Mouse (Mus musculus): Measurements from ENCODE around the gene Pou3f1. TPM values are rescaled to one million over a fixed set of nuclear protein-coding genes. Genes with fewer than 3 reads are reported as not detected.

The Pou3f1 gene
- polyA plus RNA-seq, 1 experiment from 2014 or later = 6.7 TPM

GRCm38 (mm10) chr4:124659251-124660217 lies 2.9 kb downstream of the Pou3f1 start:
- Histone ChIP-seq H3K9me3 (ENCODE audit: control insufficient read depth, low read length) (no peaks in the 10 kb centered on the region), H3K36me3 (ENCODE audit: control insufficient read depth, insufficient read depth, low read length) (no peaks in the 10 kb centered on the region), H3K4me1 (ENCODE audit: control insufficient read depth, insufficient read depth, low read length) (peaks cover 11% of the 10 kb centered on the region), H3K4me2 (ENCODE audit: low read depth, low read length) (peak overlapping the region; percentile 87), H3K27me3 (ENCODE audit: control insufficient read depth, insufficient read depth, low read length) (peaks cover 58% of the 10 kb centered on the region), H3K27ac (ENCODE audit: low read depth, low read length) (no peak overlapping the region), H3K9ac (replicated peaks; ENCODE audit: low read depth, low read length) (no peak overlapping the region; the same call in 1 of the 2 replicates), H3K4me3 (ENCODE audit: low read depth, low read length) (peak overlapping the region; percentile 46)
- WGBS = under 1% methylated on average over 63 of the region's 68 CpGs
- ATAC-seq (ENCODE audit: low read depth) = no peak

DNA sequence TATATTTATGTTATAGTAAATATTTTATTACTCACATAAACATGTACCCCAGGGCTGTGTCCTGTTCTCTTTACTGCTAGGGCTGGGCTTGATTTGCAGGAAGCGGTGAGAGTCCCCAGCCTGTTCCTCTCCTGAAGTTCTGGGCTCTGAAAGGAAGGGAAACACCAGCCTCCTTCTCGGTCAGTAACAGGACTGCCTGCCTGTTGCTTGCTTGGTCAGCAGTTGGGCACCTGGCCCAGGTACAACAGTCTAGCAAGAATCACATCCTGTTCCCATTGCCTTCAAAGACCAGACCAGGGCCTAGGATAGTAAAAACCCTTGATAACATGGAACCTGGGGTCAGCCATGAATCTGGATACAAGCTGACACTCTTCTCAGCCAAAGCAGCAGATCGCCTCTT lies 4.0 kb downstream of the Pou3f1 start:
- Histone ChIP-seq H3K4me2 (ENCODE audit: low read depth, low read length) (peak overlapping the region; percentile 24), H3K27ac (ENCODE audit: low read depth, low read length) (no peak overlapping the region), H3K4me1 (ENCODE audit: control insufficient read depth, insufficient read depth, low read length) (peaks cover 11% of the 10 kb centered on the region), H3K9me3 (ENCODE audit: control insufficient read depth, low read length) (no peaks in the 10 kb centered on the region), H3K4me3 (ENCODE audit: low read depth, low read length) (peak overlapping the region; percentile 13; the same call in 1 of the 2 replicates), H3K36me3 (ENCODE audit: control insufficient read depth, insufficient read depth, low read length) (no peaks in the 10 kb centered on the region), H3K27me3 (ENCODE audit: control insufficient read depth, insufficient read depth, low read length) (peaks cover 50% of the 10 kb centered on the region), H3K9ac (replicated peaks; ENCODE audit: low read depth, low read length) (no peak overlapping the region)
- ATAC-seq (ENCODE audit: low read depth) = no peak
- 61% methylated on average over 3 of the region's 3 CpGs for WGBS

DNA sequence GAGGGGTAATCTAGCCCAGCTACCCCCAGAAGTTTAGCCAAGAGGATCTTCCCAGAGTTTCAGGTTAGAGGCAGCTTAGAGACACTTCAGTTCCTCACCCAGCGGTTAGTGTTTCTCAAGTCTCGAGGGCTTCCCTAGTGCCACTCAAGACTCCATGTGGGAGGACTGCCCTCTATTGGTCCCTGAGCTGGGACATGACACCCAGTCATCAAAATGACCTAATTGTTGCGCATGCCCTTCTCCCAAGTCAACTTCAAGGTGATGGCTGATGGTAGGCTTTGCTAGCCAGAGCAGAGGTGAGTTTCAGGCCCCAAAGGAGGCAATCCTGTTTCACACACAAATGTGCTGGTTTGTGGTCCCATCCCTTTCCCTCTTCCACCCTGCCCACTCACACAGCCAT lies 6.4 kb downstream of the Pou3f1 start:
- Histone ChIP-seq H3K27ac (ENCODE audit: low read depth, low read length) (no peak overlapping the region), H3K4me2 (ENCODE audit: low read depth, low read length) (no peak overlapping the region), H3K9ac (replicated peaks; ENCODE audit: low read depth, low read length) (no peak overlapping the region), H3K9me3 (ENCODE audit: control insufficient read depth, low read length) (no peaks in the 10 kb centered on the region), H3K4me1 (ENCODE audit: control insufficient read depth, insufficient read depth, low read length) (peaks cover 9% of the 10 kb centered on the region), H3K27me3 (ENCODE audit: control insufficient read depth, insufficient read depth, low read length) (peaks cover 39% of the 10 kb centered on the region), H3K4me3 (ENCODE audit: low read depth, low read length) (no peak overlapping the region), H3K36me3 (ENCODE audit: control insufficient read depth, insufficient read depth, low read length) (no peaks in the 10 kb centered on the region)
- ATAC-seq (ENCODE audit: low read depth) = no peak
- WGBS = 59% methylated on average over 3 of the region's 3 CpGs

GRCm38 (mm10) chr4:124664185-124664584 lies 7.6 kb downstream of the Pou3f1 start:
- WGBS = 25% methylated on average over 9 of the region's 9 CpGs
- no peak for ATAC-seq (ENCODE audit: low read depth)
- peaks cover 10% of the 10 kb centered on the region for H3K4me1 ChIP-seq (ENCODE audit: control insufficient read depth, insufficient read depth, low read length)
- H3K4me2 ChIP-seq (ENCODE audit: low read depth, low read length) = no peak overlapping the region; the same call in 1 of the 2 replicates
- no peak overlapping the region for H3K9ac ChIP-seq (replicated peaks; ENCODE audit: low read depth, low read length)
- no peak overlapping the region for H3K27ac ChIP-seq (ENCODE audit: low read depth, low read length)
- H3K27me3 ChIP-seq (ENCODE audit: control insufficient read depth, insufficient read depth, low read length) = peaks cover 31% of the 10 kb centered on the region
- no peak overlapping the region for H3K4me3 ChIP-seq (ENCODE audit: low read depth, low read length)
- no peaks in the 10 kb centered on the region for H3K36me3 ChIP-seq (ENCODE audit: control insufficient read depth, insufficient read depth, low read length)
- no peaks in the 10 kb centered on the region for H3K9me3 ChIP-seq (ENCODE audit: control insufficient read depth, low read length)

DNA sequence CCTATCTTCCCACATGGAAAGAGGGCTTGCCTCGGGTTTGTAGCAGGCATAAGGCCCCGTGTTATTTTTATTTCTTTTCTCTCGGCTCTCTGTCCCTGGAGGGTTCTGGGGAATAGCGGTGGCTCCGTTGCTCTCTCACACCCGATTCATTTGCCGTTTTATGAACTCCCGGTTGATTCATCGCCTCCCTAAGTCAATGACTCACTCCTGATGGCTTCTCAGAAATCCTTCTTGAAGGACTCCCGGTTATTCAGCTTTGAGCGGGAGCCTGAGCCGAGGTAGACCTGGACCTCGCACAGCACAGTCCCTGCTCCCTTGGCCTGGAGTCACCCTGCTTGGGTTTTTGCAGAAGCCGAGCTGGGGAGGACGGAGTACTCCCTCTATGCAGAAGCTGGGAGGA lies 8.0 kb downstream of the Pou3f1 start:
- no peak for ATAC-seq (ENCODE audit: low read depth)
- H3K36me3 ChIP-seq (ENCODE audit: control insufficient read depth, insufficient read depth, low read length) = no peaks in the 10 kb centered on the region
- peaks cover 28% of the 10 kb centered on the region for H3K27me3 ChIP-seq (ENCODE audit: control insufficient read depth, insufficient read depth, low read length)
- H3K4me2 ChIP-seq (ENCODE audit: low read depth, low read length) = no peak overlapping the region; the same call in 1 of the 2 replicates
- H3K4me3 ChIP-seq (ENCODE audit: low read depth, low read length) = no peak overlapping the region
- H3K9ac ChIP-seq (replicated peaks; ENCODE audit: low read depth, low read length) = no peak overlapping the region
- H3K9me3 ChIP-seq (ENCODE audit: control insufficient read depth, low read length) = no peaks in the 10 kb centered on the region
- no peak overlapping the region for H3K27ac ChIP-seq (ENCODE audit: low read depth, low read length)
- 34% methylated on average over 15 of the region's 15 CpGs for WGBS
- H3K4me1 ChIP-seq (ENCODE audit: control insufficient read depth, insufficient read depth, low read length) = peaks cover 10% of the 10 kb centered on the region

DNA sequence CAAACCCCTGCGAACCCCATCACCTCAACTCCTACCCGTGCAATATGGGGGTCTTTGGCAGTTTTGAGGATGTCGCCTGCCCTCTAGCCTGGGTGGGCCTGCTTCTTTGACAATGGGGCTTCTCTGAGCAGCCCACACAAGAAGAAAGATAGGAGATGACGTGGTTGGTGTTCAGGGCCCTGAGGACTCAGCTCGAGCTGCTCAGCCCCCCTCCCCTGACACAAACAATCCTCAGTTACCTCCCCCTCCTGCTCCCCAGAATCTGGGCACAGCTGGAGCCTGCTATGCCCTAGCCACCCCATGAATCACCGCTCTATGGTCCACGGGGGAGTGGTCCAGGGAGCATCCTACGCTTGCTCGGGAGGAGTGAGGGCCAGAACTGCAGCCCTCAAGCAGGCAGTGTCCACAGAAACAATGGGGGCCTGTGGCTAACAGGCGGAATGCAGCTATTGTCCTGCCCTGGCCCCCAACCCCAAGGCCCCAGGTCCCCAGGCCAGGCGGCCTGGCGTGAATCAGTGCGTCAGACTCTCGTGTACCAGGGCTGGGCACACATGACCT lies 10.9 kb downstream of the Pou3f1 start:
- no peaks in the 10 kb centered on the region for H3K36me3 ChIP-seq (ENCODE audit: control insufficient read depth, insufficient read depth, low read length)
- H3K27me3 ChIP-seq (ENCODE audit: control insufficient read depth, insufficient read depth, low read length) = peaks cover 7% of the 10 kb centered on the region
- no peak for ATAC-seq (ENCODE audit: low read depth)
- no peak overlapping the region for H3K4me3 ChIP-seq (ENCODE audit: low read depth, low read length)
- peak overlapping the region; percentile 34; the same call in 1 of the 2 replicates for H3K27ac ChIP-seq (ENCODE audit: low read depth, low read length)
- no peak overlapping the region for H3K4me2 ChIP-seq (ENCODE audit: low read depth, low read length)
- no peak overlapping the region; the same call in 1 of the 2 replicates for H3K9ac ChIP-seq (replicated peaks; ENCODE audit: low read depth, low read length)
- WGBS = 12% methylated on average over 14 of the region's 14 CpGs
- peaks cover 20% of the 10 kb centered on the region for H3K4me1 ChIP-seq (ENCODE audit: control insufficient read depth, insufficient read depth, low read length)
- H3K9me3 ChIP-seq (ENCODE audit: control insufficient read depth, low read length) = no peaks in the 10 kb centered on the region

GRCm38 (mm10) chr4:124668078-124668477 lies 11.5 kb downstream of the Pou3f1 start:
- no peak overlapping the region; the same call in 1 of the 2 replicates for H3K9ac ChIP-seq (replicated peaks; ENCODE audit: low read depth, low read length)
- no peak overlapping the region for H3K27ac ChIP-seq (ENCODE audit: low read depth, low read length)
- no peak overlapping the region for H3K4me2 ChIP-seq (ENCODE audit: low read depth, low read length)
- WGBS = 3% methylated on average over 8 of the region's 8 CpGs
- ATAC-seq (ENCODE audit: low read depth) = peak; percentile 53; the same call in 1 of the 2 replicates
- peaks cover 4% of the 10 kb centered on the region for H3K27me3 ChIP-seq (ENCODE audit: control insufficient read depth, insufficient read depth, low read length)
- no peaks in the 10 kb centered on the region for H3K36me3 ChIP-seq (ENCODE audit: control insufficient read depth, insufficient read depth, low read length)
- H3K9me3 ChIP-seq (ENCODE audit: control insufficient read depth, low read length) = no peaks in the 10 kb centered on the region
- peaks cover 24% of the 10 kb centered on the region for H3K4me1 ChIP-seq (ENCODE audit: control insufficient read depth, insufficient read depth, low read length)
- H3K4me3 ChIP-seq (ENCODE audit: low read depth, low read length) = no peak overlapping the region

- 71% methylated on average over 8 of the region's 8 CpGs for WGBS
- H3K4me3 ChIP-seq (ENCODE audit: low read depth, low read length) = no peak overlapping the region
- peaks cover 11% of the 10 kb centered on the region; the same call in 1 of the 2 replicates for H3K27me3 ChIP-seq (ENCODE audit: control insufficient read depth, insufficient read depth, low read length)
- H3K4me1 ChIP-seq (ENCODE audit: control insufficient read depth, insufficient read depth, low read length) = peaks cover 28% of the 10 kb centered on the region
- no peaks in the 10 kb centered on the region for H3K9me3 ChIP-seq (ENCODE audit: control insufficient read depth, low read length)
- ATAC-seq (ENCODE audit: low read depth) = no peak
- no peak overlapping the region for H3K4me2 ChIP-seq (ENCODE audit: low read depth, low read length)
- H3K36me3 ChIP-seq (ENCODE audit: control insufficient read depth, insufficient read depth, low read length) = no peaks in the 10 kb centered on the region
- no peak overlapping the region for H3K9ac ChIP-seq (replicated peaks; ENCODE audit: low read depth, low read length)
- no peak overlapping the region for H3K27ac ChIP-seq (ENCODE audit: low read depth, low read length)
Measured at GRCm38 (mm10) chr4:124670232-124670631, 13.6 kb downstream of the Pou3f1 start.

DNA sequence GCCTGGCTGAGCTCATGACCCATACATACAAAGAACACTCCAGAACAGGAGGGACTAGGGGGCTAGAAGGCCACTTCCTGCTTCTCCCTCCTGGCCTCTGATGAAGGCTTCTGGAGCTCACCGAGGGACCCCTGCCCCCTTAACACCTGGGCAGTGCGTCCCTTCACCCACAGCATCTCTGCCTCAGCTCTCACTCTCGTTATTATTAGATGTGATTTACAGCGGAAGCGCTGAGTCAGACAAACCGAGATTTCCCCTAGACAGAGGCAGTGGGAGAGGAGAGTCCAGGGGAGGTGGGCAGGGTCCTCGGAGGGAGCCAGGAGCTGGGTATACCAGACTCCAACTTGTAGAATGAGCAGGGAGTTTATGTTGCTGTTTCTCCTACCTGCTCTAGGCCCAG lies 15.0 kb downstream of the Pou3f1 start:
- Histone ChIP-seq H3K9me3 (ENCODE audit: control insufficient read depth, low read length) (no peaks in the 10 kb centered on the region), H3K4me1 (ENCODE audit: control insufficient read depth, insufficient read depth, low read length) (peaks cover 28% of the 10 kb centered on the region), H3K9ac (replicated peaks; ENCODE audit: low read depth, low read length) (no peak overlapping the region), H3K27ac (ENCODE audit: low read depth, low read length) (no peak overlapping the region), H3K27me3 (ENCODE audit: control insufficient read depth, insufficient read depth, low read length) (peaks cover 8% of the 10 kb centered on the region; the same call in 1 of the 2 replicates), H3K4me2 (ENCODE audit: low read depth, low read length) (no peak overlapping the region), H3K36me3 (ENCODE audit: control insufficient read depth, insufficient read depth, low read length) (no peaks in the 10 kb centered on the region), H3K4me3 (ENCODE audit: low read depth, low read length) (no peak overlapping the region)
- ATAC-seq (ENCODE audit: low read depth) = no peak
- 30% methylated on average over 7 of the region's 7 CpGs for WGBS
